Mouse (Mus musculus) lung, adult 2 months (tissue): ENCODE results near the gene Ticrr.

Experiments used
- CTCF ChIP-seq: fragments of 200-500 bp; IDR thresholded peaks from 2 replicates; pipeline ENCODE4 v1.5.1; 2011; ENCODE audit warnings: mild to moderate bottlenecking, low read length, control low read depth; ENCODE audit not compliant: insufficient read depth
- POLR2A ChIP-seq: fragments of 200-500 bp; IDR thresholded peaks from 2 replicates; pipeline ENCODE4 v1.6.1; 2011; ENCODE audit warnings: low read depth, mild to moderate bottlenecking, control low read depth, low read length, borderline replicate concordance; ENCODE audit errors: extremely low read depth

- TF ChIP-seq POLR2A (no peak), CTCF (no peak)
Measured at GRCm38 (mm10) chr7:79731438-79731837, 71.4 kb downstream of the Ticrr start.
